Mouse (Mus musculus): ENCODE measurements around the gene Rassf7. TPM values are rescaled to one million over a fixed set of nuclear protein-coding genes. Genes with fewer than 3 reads are reported as not detected.
A peak's percentile ranks its signal among the peaks of the same experiment; 100 is the strongest.

Rassf7 gene
- polyA plus RNA-seq (2012; rRNA removed) = 25.0 and 39.3 TPM in 2 replicates

DNA sequence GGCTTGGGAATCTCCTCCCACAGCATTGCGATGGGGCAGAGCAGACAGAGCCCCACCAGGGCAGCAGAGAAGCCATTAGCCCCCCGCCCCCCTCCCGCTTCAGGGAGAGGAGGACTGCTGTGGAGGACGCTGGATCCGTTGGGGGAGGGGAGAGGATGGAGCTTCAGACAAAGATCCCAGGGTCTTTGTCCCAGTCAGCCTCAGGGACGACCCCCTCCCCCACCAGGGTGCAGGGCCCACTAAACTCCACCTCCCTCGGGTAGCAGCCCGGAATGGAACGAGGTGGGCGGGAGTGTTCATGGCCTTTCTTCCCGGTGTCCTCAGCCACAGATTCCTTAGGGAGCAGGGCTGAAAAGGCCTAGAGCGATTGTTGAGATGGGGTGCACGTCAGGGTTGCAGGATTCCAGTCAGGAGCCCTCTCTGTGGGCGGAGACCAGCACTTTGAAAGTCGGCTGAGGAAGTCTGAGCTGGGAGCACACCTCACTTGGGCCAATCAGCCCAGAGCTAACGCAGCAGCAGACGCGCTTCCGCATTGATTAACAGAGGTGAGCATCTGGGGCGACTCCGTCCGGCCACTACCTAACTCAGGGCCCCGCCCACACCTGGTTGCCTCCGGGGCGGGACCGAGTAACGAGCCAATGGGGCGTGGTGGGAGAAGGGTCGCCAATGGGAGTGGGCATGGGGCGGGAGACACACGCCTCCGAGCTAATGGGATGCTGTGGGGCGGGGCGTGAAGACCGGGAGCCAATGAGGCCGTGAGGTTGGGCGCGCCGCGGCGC lies at the start of gene Rassf7:
Gene Rassf7 (plus strand): TSS at position 760 of the 779 bp plus-strand sequence.
- DNase-seq (ENCODE audit: low read depth) = peak; percentile 98

DNA sequence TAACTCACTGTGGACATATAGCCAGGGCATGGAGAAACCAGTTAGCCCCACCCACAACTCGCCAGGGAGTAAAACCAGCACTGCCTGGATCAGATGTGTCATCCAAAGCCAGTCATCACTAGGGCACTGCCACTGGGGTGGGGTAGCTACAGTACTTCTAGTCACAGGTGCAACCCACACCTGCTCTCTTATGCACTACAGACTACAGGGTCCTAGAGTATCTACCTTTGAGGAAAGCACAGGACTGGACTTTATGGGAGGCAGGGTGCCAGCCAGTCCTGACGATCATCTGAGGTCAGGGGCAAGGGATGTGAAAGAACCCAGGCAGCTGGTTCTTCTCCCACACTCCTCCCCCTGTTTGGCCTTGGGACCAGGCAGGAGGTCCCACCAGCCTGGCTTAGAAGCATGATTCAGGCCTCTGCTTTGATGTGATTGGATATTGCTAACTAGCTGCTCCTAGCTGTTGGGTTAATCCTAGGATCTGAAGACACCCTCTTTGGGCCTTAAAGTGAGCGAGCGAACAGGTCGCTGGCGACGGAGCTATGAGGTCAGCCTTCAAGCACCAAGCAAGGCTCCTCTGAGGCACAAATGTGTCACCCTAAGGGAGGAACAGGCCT lies 47.7 kb upstream of the Rassf7 start:
- peak; percentile 17 for DNase-seq (ENCODE audit: low read depth)
- no peak for TF ChIP-seq CTCF (IDR thresholded peaks at IDR 0.05; ENCODE audit: borderline replicate concordance, extremely low read depth, insufficient read depth, insufficient read length)
- TF ChIP-seq POLR2A (IDR thresholded peaks at IDR 0.05; ENCODE audit: borderline replicate concordance, extremely low read depth, insufficient read depth, insufficient read length, poor library complexity, severe bottlenecking) = no peak

More for the DNA sequence above, at the start of gene Rassf7:
- TF ChIP-seq POLR2A (IDR thresholded peaks at IDR 0.05; ENCODE audit: borderline replicate concordance, extremely low read depth, insufficient read depth, insufficient read length, poor library complexity, severe bottlenecking) (peak; percentile 49; the same call in 1 of the 2 replicates), CTCF (IDR thresholded peaks at IDR 0.05; ENCODE audit: borderline replicate concordance, extremely low read depth, insufficient read depth, insufficient read length) (no peak)

DNA sequence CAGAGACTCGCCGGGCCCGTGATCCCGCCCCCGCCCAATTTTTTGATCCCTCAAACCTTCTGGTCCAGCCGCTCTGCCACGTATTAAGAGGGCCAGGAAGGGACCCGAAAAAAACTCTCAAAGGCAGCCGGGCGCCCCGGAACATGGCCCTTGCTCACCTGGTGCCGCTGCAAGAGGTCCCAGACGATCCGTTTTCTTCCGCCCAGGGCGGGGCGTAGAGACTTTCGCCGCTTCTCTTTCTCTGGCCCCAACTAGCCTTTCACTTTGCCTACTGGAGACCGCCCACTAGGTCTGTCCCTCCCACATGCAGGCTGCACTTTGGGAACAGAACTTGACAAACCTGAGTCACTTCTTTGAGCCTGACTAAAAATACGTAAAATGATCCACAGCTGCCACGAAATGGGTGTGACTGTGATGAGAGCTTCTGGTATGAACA lies 47.1 kb upstream of the Rassf7 start:
- TF ChIP-seq CTCF (IDR thresholded peaks at IDR 0.05; ENCODE audit: borderline replicate concordance, extremely low read depth, insufficient read depth, insufficient read length) = no peak
- TF ChIP-seq POLR2A (IDR thresholded peaks at IDR 0.05; ENCODE audit: borderline replicate concordance, extremely low read depth, insufficient read depth, insufficient read length, poor library complexity, severe bottlenecking) = no peak
- DNase-seq (ENCODE audit: low read depth) = peak; percentile 20

DNA sequence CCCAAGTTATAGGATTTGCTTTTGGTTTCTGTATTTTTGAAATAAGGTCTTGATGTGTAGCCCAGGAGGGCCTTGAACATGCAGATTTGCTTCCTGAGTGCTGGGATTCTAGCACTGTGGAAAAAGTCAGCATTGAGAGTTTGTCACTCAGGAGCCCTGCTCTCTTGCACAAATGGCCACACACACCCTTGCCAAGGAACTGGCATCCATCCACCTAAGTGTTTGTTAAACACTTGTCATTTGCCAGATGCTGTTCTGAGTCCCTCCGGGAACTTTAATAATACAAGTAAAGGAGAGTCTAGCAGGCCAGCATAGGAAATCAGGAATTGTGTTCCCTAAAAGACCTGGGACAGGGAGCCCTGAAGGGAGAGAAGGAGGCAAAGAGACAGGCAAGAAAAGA lies 46.4 kb upstream of the Rassf7 start:
- DNase-seq (ENCODE audit: low read depth) = peak; percentile 60
- TF ChIP-seq POLR2A (IDR thresholded peaks at IDR 0.05; ENCODE audit: borderline replicate concordance, extremely low read depth, insufficient read depth, insufficient read length, poor library complexity, severe bottlenecking) (no peak), CTCF (IDR thresholded peaks at IDR 0.05; ENCODE audit: borderline replicate concordance, extremely low read depth, insufficient read depth, insufficient read length) (no peak)

DNA sequence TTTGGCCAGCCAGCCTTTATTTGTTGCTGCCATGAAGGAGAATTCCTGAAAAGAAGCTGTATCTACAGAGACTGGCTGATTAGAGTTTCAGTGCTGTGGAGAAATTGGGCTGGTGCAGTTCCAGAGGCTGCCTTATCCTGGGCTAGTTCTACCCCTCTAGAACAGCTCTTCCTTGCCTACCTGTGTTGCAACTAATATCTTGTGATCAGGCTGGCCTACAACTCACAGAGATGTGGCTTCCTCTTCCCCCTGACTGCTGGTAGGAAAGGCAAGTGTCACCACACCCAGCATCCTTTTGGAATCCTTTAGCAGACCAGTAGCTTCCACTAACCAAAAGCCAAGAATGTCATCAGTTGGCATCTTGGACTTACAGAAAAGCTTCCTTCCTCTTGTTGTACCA lies 45.8 kb upstream of the Rassf7 start:
- DNase-seq (ENCODE audit: low read depth) = no peak
- TF ChIP-seq POLR2A (IDR thresholded peaks at IDR 0.05; ENCODE audit: borderline replicate concordance, extremely low read depth, insufficient read depth, insufficient read length, poor library complexity, severe bottlenecking) (no peak), CTCF (IDR thresholded peaks at IDR 0.05; ENCODE audit: borderline replicate concordance, extremely low read depth, insufficient read depth, insufficient read length) (no peak)

DNA sequence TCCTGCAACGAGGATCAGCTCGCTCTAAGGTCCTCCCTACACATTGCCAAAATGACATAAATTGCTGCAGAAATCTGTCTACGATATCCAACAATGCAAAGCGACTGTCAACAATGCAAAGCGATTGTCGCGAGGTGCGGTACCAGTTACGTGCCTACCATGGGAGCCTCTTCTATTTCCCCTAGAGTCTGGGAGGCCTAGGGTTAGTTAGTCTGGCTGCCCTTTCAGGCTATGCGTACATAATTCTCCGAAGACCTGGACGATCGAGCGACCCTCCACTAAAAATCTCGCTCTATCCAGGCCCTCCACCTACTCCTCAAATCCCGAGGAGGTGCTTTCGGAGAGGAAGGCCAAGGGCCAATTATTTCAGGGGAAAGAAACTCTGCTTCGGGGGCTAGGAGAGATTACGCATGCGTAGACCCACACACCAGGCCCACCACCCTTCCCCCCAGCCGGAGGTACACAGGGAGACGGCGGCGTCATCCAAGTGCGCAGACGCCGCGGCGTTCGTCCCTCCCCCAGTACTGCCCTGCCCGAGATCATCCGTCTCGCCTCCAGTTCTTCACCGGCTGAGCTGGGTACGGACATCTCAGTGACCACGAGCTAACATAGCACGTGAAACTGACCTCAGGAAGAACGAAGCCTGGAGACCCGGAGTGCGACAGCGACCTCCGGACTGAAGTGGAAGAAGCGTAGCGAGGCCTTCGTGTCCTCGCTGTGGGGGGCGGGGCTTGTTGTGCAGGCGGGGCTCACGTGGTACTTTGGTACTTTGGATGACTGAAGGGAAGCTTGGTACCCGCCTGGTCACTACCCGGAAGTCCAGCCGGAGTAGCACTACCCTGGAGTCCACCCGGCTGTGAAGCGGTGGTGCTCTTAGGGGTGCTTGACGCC lies 43.3 kb upstream of the Rassf7 start, which contains the start of gene Rnh1:
Gene Rnh1 (minus strand): TSS at position 742 of the 891 bp plus-strand sequence.
- TF ChIP-seq POLR2A (IDR thresholded peaks at IDR 0.05; ENCODE audit: borderline replicate concordance, extremely low read depth, insufficient read depth, insufficient read length, poor library complexity, severe bottlenecking) (peak; percentile 61; the same call in 1 of the 2 replicates), CTCF (IDR thresholded peaks at IDR 0.05; ENCODE audit: borderline replicate concordance, extremely low read depth, insufficient read depth, insufficient read length) (no peak)
- DNase-seq (ENCODE audit: low read depth) = peak; percentile 98

DNA sequence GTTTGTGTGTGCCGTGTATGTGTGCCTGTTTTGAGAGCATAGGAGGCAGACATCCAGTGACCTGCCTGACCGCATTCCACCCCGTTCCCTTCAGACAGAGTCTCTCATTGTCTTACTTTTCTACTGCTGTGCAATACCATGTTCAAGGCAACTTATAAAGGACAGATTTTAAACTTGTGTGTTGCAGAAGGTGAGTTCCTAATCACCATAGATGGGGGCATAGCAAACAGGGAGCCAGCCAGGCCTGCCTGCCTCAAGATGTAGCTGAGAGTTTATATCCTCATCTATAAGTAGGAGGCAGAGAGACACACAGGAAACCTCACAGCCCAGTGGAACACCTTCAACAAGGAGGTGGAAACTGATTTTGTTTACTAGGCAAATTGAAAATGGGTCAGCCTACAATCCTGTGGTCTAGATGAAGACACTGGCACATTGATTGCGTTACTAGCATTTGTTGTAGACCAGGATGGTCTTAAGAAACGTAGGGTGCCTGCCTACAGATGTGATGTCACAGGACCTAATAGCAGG lies 42.3 kb upstream of the Rassf7 start:
- no peak for DNase-seq (ENCODE audit: low read depth)
- TF ChIP-seq CTCF (IDR thresholded peaks at IDR 0.05; ENCODE audit: borderline replicate concordance, extremely low read depth, insufficient read depth, insufficient read length) (no peak), POLR2A (IDR thresholded peaks at IDR 0.05; ENCODE audit: borderline replicate concordance, extremely low read depth, insufficient read depth, insufficient read length, poor library complexity, severe bottlenecking) (no peak)

DNA sequence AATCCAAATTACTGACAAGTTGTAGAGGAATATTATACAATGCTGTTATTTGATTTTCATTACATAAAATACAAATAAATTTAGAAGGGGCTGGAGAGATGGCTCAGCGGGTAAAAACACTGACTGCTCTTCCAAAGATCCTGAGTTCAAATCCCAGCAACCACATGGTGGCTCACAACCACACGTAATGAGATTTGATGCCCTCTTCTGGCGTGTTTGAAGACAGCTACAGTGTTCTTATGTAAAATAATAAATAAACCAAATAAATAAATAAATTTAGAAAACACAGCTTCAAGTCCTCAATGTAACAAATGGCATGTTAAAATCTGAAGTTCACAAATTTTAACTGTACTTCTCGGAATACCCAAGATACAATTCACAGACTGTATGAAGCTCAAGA lies 40.6 kb upstream of the Rassf7 start:
- TF ChIP-seq POLR2A (IDR thresholded peaks at IDR 0.05; ENCODE audit: borderline replicate concordance, extremely low read depth, insufficient read depth, insufficient read length, poor library complexity, severe bottlenecking) = no peak
- TF ChIP-seq CTCF (IDR thresholded peaks at IDR 0.05; ENCODE audit: borderline replicate concordance, extremely low read depth, insufficient read depth, insufficient read length) = no peak
- no peak for DNase-seq (ENCODE audit: low read depth)

DNA sequence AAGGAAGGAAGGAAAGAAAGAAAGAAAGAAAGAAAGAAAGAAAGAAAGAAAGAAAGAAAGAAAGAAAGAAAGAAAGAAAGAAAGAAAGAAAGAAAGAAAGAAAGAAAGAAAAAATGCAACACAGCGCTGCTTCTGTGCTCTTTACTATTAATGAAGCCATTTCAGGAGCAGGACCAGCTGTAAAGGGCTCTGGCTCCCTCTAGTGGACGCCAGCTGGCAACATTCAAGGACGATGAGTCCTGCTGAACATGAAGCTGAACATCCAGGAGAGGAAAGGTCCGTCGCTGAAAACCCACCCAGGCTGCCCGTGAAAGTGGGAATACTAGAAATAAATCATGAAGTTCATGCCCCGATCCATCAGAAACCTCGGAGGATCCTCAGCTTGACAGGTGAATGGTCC lies 39.5 kb upstream of the Rassf7 start:
- peak; percentile 97 for TF ChIP-seq CTCF (IDR thresholded peaks at IDR 0.05; ENCODE audit: borderline replicate concordance, extremely low read depth, insufficient read depth, insufficient read length)
- no peak for TF ChIP-seq POLR2A (IDR thresholded peaks at IDR 0.05; ENCODE audit: borderline replicate concordance, extremely low read depth, insufficient read depth, insufficient read length, poor library complexity, severe bottlenecking)
- peak; percentile 95 for DNase-seq (ENCODE audit: low read depth)

DNA sequence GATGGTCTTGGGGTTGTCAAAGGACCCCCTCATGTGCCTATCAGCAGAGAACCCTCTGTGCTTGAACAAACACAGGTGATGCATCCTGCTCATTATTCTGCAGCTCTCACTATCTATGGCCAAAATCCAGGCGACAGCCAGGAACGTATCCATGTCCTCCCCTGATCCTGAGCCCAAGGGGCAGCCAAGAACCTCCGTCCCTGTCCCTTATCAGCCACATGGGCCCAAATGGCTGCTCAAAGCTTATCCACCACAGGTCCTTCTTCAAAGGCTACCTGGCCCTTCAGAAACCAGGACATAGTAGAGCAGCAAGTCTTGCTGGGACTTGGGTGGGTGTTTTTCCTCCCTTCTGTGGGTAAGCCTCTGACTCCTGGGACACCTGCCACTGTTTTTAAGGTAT lies 27.5 kb upstream of the Rassf7 start:
- DNase-seq (ENCODE audit: low read depth) = no peak
- TF ChIP-seq CTCF (IDR thresholded peaks at IDR 0.05; ENCODE audit: borderline replicate concordance, extremely low read depth, insufficient read depth, insufficient read length) (no peak), POLR2A (IDR thresholded peaks at IDR 0.05; ENCODE audit: borderline replicate concordance, extremely low read depth, insufficient read depth, insufficient read length, poor library complexity, severe bottlenecking) (no peak)
